Mouse (Mus musculus) spleen, adult 18-20 months (tissue): ENCODE measurements around the gene Rab11a.
A peak's percentile ranks its signal among the peaks of the same experiment; 100 is the strongest.

Experiments used
- DNase-seq, 2 experiments: peaks; one replicate each; pipeline ENCODE4 v3.0.0; 2022; ENCODE audit warnings: mixed read lengths in 2 of 2

Rab11a gene

DNA sequence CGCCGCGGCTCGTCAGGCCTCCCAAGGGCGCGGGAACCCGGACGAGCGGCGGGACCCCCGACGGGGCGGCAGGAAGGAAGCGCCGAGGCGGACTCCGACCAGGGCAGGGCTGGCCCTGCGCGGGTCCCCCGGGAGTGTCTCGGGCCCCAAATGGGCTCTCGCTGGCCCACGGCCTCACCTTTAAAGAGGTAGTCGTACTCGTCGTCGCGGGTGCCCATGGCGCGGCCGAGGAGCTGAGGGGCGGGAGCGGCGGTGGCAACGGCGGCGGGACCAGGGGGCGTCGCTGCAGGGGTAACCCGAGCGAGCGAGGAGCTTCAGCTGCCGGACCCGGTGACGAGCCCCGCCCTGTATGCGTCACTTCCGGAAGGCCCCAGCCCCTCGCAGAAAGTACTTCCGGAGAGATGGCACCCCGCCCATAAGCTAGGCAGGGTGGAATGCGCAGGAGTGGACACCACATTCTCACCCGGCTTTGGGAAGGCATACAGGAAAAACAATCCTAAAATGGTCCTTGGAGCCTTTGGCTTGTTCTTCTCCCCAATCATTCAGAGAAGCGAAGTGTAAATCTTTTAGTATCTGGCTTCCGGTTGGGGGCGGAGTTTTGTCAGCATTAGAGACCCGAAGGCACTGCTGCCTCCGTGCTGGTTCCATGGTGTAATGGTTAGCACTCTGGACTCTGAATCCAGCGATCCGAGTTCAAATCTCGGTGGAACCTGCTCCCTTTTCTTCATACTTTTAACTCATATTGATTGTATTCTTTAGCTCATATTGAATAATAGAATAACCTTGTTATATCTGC lies at the start of gene Rab11a:
Rab11a (minus strand) TSS at position 353 of the 796 bp plus-strand sequence.
- DNase-seq = peak; percentile 92 to 96

GRCm38 (mm10) chr9:64786216-64786905 lies 48.8 kb upstream of the Rab11a start:
- DNase-seq = no peak

- DNase-seq = peak; percentile 67 to 84
Observed at GRCm38 (mm10) chr9:64784841-64785240, 47.3 kb upstream of the Rab11a start.

DNA sequence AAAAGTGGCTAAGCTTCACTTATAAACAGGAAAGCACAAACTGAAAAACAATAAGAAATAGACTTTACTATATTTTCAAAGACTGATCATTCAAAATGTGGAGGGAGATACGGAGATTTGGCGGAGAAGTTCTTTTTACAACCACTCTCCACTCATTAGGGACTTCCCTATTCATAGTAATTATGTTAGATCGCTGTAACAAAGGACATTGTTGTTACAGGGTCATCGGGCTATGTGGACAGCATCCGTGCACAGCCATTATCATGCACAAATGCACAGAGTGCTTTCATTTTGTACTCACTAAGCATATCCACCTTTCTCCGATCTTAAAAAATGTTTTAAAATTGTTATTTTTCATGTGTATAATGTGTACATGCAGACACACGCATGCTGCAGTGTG lies 46.0 kb upstream of the Rab11a start:
- no peak for DNase-seq

DNA sequence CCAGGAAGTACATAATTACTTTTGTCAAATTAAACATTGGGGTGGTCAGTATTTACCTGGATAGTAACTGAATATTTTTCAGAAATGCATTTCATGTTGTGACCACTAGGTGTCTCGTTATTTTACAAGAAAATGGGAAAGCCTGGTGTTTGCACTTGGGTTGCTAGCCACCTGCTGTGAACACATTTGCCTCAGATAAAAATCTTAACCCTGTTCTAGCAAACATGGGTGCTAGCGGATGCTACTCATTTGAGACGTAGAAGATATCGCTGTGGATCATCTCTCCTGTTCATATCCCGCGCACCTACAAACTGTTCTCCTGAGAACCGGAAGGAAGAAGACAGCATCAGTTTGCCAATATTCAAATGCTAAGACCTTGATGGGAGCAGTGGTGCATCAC lies 42.1 kb upstream of the Rab11a start:
- no peak for DNase-seq

GRCm38 (mm10) chr9:64778151-64778550 lies 40.6 kb upstream of the Rab11a start:
- no peak for DNase-seq

- DNase-seq = no peak
Observed at GRCm38 (mm10) chr9:64777441-64777987, 40.0 kb upstream of the Rab11a start.

GRCm38 (mm10) chr9:64775491-64775890 lies 37.9 kb upstream of the Rab11a start:
- DNase-seq = no peak

DNA sequence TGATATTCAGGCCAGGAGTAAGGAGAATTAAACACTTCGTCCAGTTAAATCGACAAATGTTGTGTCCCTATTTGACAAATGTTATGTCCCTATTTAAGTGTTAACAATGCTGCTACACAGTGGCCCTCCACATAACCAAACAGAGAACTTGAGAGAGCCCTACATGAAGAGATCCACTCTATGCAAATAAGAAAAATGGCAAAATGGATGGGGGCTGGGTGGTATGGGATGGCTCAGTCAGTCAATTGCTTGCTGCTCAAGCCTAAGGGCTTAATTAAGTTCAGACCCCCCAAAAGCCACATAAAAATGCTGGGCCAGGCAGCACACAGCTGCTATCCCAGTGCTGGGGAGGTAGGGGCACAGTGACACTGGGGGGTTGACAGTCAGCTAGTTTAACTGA lies 37.3 kb upstream of the Rab11a start:
- DNase-seq = no peak

DNA sequence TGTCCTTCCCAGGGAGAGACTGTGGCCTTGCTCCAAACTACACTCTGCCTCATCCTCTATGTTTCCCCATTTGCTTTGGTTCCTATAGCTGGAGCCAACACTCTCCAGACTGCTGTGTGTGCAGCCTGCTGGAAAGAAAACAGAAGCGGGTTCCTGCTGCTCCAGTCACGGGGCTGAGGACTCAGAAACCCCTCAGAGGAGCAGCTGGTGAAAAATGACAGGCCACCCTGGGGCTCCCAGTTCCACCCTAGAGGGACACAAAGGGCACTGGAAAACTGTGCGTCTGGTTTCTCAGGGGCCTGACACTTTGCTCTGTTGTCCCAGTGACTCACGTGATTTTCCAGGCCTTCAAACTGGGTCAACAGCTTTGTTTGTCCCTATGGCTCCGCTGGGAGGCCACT lies 36.9 kb upstream of the Rab11a start:
- DNase-seq = no peak

DNA sequence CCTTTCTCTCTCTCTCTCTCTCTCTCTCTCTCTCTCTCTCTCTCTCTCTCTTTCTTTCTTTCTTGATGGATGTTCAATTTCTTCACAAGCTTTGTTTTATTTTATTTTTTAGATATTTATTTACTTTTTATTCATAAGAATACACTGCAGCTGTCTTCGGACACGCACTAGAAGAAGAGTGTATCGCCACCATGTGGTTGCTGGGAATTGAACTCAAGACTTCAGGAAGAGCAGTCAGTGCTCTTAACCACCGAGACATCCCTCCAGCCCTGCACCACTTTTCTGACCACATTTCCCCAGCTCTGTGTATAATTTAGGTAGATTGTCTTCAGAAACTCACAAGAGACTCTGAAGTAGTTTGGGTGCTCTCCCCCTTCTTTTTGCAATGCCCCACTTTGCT lies 36.4 kb upstream of the Rab11a start:
- no peak for DNase-seq

- DNase-seq = no peak
Observed at GRCm38 (mm10) chr9:64773254-64773653, 35.7 kb upstream of the Rab11a start.

- peak in 1 of 2 experiments; percentile 9 for DNase-seq
Observed at GRCm38 (mm10) chr9:64771236-64771635, 33.7 kb upstream of the Rab11a start.

DNA sequence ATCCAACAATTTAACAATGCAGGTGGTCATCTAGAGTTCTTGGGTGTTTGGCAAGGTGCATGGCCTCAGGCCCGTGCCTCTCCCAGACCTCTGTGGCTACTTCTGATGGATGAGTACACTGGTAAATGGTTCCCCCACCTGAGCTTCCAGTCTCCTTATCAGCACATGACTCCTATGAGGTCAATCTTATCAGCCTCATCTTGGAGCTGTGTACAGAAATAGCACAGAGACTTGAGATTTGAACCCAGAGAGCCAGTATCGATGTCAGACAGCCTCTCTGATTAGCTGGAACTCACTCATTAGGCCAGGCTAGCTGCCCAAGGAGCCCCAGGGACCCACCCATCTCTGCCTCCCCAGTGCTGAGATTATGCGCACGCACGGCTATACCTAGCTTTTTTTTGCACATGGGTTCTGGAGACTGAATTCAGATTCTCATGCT lies 32.9 kb upstream of the Rab11a start:
- DNase-seq = no peak

- no peak for DNase-seq
Observed at GRCm38 (mm10) chr9:64769911-64770310, 32.4 kb upstream of the Rab11a start.

DNA sequence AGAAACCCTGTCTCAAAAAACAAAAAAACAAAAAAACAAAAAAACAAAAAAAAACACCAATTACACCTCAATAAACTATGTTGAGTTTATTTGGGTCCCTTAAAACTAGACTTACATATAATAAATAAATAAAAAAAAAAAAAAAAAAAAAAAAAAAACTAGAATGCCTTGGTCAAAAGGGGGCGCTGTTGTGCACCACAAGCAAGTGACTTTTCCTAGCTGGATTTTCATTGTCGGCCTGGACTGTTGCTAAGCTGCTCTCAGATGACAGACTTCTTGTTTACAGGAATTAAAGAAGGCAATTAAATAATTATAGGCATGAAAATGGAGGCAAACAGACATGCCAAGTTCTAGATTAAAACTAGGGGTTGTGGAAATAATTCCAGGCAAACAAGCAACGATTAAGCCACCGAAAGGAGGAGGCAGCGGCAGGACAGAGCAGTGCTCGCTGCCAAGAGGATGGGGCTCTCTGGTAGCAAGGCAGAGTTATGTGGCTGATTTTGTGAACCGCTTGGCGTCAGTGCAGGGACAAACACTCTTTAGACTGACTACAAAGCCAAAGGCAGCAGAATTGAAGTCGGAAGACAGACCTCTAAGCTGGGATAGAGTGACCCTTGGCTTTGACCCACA lies 31.6 kb upstream of the Rab11a start:
- peak in 1 of 2 experiments; percentile 35 for DNase-seq

- no peak for DNase-seq
Observed at GRCm38 (mm10) chr9:64767796-64768195, 30.2 kb upstream of the Rab11a start.

DNA sequence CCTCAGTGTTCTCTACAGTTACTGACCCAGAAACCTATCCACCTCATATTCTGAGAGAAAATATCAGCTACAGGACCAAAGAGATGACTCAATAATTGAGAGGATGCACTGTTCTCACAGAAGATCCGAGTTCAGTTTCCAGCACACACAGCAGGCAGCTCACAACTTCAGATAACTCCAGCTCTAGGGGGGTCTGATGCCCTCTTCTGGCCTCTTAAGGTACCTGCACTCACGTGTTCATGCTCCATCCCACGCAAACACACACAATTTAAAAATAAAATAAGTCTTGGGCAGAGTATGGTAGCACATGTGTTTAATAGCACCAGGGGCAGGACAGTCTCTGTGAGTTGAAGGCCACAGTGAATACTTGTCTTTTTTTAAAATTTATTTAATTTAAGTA lies 28.6 kb upstream of the Rab11a start:
- no peak for DNase-seq

DNA sequence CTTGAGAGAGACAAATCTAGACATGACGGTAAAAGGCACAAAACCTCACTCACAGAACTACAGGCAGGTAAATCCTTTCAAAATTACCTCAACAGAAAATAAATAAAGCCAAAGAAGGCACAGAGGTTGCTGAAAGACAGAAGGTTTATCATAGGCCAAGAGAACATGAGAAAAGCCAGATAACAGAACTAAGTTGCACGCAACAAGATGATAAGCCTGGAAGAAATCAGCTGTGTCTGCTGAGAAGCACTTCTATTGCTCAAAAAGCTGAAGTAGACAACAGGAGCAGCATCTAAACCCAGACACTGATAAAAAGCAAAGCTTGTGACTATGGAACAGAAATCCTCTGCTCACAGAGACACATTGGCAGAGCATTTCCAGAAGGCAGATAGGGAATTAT lies 27.3 kb upstream of the Rab11a start:
- no peak for DNase-seq

DNA sequence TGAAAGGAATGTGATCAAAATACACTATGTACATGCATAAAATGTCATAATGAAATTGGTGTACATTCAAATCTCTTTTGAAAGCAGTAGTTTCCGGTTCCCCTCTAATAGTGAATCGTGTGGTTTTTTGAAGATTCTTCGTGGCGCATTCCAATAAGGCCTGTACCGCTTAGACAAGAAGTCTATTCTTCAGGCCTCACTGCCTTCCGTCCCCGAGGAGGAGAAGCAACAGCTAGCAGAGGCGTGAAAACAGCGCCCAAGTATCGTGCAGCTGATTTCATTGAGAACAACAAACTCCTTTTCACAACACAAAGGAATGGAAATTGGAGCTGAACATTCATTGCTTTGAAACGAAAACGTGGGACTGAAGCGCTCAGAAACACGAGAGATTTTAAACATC lies 20.5 kb upstream of the Rab11a start:
- no peak for DNase-seq

- no peak for DNase-seq
Observed at GRCm38 (mm10) chr9:64752575-64752974, 15.0 kb upstream of the Rab11a start.

DNA sequence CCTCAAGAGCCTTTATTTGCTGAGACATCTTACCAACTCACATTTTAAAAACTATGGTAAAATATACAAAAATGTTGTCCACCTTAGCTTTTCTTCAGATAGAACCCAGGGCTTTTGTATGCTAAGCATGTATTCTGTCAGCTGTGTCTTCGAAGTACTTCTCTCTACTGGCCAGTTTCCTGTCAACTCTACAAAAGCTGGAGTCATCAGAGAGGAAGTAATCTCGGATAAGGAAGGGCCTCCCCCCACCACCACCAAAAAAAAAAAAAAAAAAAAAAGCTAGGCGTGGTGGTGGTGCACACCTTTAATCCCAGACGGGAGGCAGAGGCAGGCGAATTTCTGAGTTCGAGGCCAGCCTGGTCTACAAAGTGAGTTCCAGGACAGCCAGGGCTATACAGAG lies 11.8 kb upstream of the Rab11a start:
- DNase-seq = no peak

DNA sequence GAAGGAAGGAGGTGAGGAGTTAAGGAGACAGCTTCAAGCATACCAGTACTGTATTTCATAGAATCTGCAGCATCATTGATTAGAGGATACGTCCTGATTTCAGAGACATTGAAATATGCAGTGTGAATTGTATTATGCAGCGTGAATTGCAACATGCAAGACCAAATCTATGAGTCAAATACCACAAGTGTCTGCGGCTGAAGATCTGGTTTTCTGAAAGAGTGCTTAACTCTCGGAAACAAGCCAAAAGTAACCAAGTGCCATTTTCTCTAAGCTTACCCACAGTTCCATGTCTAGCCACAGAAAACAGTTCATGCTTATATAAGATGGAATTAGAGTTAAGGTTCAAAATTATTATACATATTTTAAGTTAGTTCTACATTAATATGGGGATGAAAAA lies 10.2 kb upstream of the Rab11a start:
- no peak for DNase-seq

GRCm38 (mm10) chr9:64742453-64742852 lies 4.9 kb upstream of the Rab11a start:
- DNase-seq = no peak
